Mouse (Mus musculus) CH12.LX (cell line): ENCODE data around the gene Cox19.

Experiments
- EP300 ChIP-seq: IDR thresholded peaks from 2 replicates; pipeline ENCODE4 v1.6.1; 2011; ENCODE audit warnings: low read length, improper control_type of control experiment
- MAX ChIP-seq: IDR thresholded peaks from 2 replicates; pipeline ENCODE4 v1.6.1; 2011; ENCODE audit warnings: low read length, improper control_type of control experiment
- USF1 ChIP-seq: IDR thresholded peaks from 2 replicates; pipeline ENCODE4 v1.6.1; 2014; ENCODE audit warnings: low read depth, mild to moderate bottlenecking, inconsistent platforms, low read length, improper control_type of control experiment
- USF2 ChIP-seq: conservative IDR thresholded peaks from 2 replicates; pipeline ENCODE4 v1.6.1; 2011; ENCODE audit warnings: low read depth, low read length, improper control_type of control experiment

GRCm38 (mm10) chr5:139393197-139393588 lies 42.0 kb upstream of the Cox19 start:
- no peak for TF ChIP-seq USF1
- no peak for TF ChIP-seq MAX
- no peak for TF ChIP-seq USF2
- no peak for TF ChIP-seq EP300
